Mouse (Mus musculus) cerebellum, adult 2 months (tissue): ENCODE measurements around the gene Galnt2.

Source experiments
- CTCF ChIP-seq: fragments of 200-500 bp; IDR thresholded peaks from 2 replicates; pipeline ENCODE4 v1.5.1; 2011; ENCODE audit warnings: low read depth, mild to moderate bottlenecking, control low read depth, low read length, moderate library complexity, borderline replicate concordance; ENCODE audit not compliant: insufficient read depth
- POLR2A ChIP-seq: fragments of 200-500 bp; IDR thresholded peaks from 2 replicates; pipeline ENCODE4 v1.6.1; 2011; ENCODE audit warnings: low read length, control low read depth, borderline replicate concordance; ENCODE audit not compliant: insufficient read depth

GRCm38 (mm10) chr8:124328259-124328658 lies 97.1 kb downstream of the Galnt2 start:
- no peak for TF ChIP-seq CTCF
- TF ChIP-seq POLR2A = no peak
